8 mouse cellular contexts compared by ENCODE assay signal in genomic region chr2:119896553-119897089, GRCm38 (mm10). TPM values are rescaled to one million over a fixed set of nuclear protein-coding genes. Genes with fewer than 3 reads are reported as not detected.
A peak's percentile ranks its signal among the peaks of the same experiment; 100 is the strongest.
DNase-seq lines count a peak whose midpoint lies in the region; ATAC-seq lines count a peak whose summit lies in the region.

No protein-coding gene starts in this region.

- H3K27me3 ChIP-seq in kidney, embryonic 16.5 days (ENCODE audit: insufficient read depth, low read length): no peaks in the 10 kb centered on the region
- H3K27me3 ChIP-seq in embryonic facial prominence, embryonic 12.5 days: no peaks in the 10 kb centered on the region
- no peaks in the 10 kb centered on the region for H3K27me3 ChIP-seq in hindbrain, embryonic 15.5 days

- H3K4me1 ChIP-seq in kidney, embryonic 16.5 days (ENCODE audit: insufficient read depth, low read length): peaks cover 20% of the 10 kb centered on the region
- peaks cover 9% of the 10 kb centered on the region for H3K4me1 ChIP-seq in embryonic facial prominence, embryonic 12.5 days
- peaks cover 24% of the 10 kb centered on the region for H3K4me1 ChIP-seq in hindbrain, embryonic 15.5 days (replicated peaks)

- intact Hi-C loops in gastrocnemius, postnatal 36 days (cut with DNase I): no loop called here
- intact Hi-C loops in left cerebral cortex, postnatal 4 days (cut with DNase I): no loop called here

- no peaks in the 10 kb centered on the region for H3K36me3 ChIP-seq in kidney, embryonic 16.5 days (ENCODE audit: insufficient read depth, low read length)
- H3K36me3 ChIP-seq in embryonic facial prominence, embryonic 12.5 days: no peaks in the 10 kb centered on the region
- no peaks in the 10 kb centered on the region for H3K36me3 ChIP-seq in hindbrain, embryonic 15.5 days

- no peak for DNase-seq in kidney, adult 8-10 months
- DNase-seq in gastrocnemius, postnatal 36 days: no peak
- no peak for DNase-seq in left cerebral cortex, postnatal 4 days
- no peak for DNase-seq in cerebellum, adult 9-10 months

- H3K27ac ChIP-seq in kidney, embryonic 16.5 days (ENCODE audit: low read length): peak overlapping the region; percentile 94
- peak overlapping the region; percentile 84 for H3K27ac ChIP-seq in embryonic facial prominence, embryonic 12.5 days
- H3K27ac ChIP-seq in hindbrain, embryonic 15.5 days (replicated peaks): peak overlapping the region; percentile 91

- WGBS in kidney, embryonic 16.5 days: 17% methylated on average over 19 of the region's 19 CpGs
- 14% methylated on average over 19 of the region's 19 CpGs for WGBS in embryonic facial prominence, embryonic 12.5 days
- 15% methylated on average over 19 of the region's 19 CpGs for WGBS in hindbrain, embryonic 15.5 days

- H3K9me3 ChIP-seq in kidney, embryonic 16.5 days (ENCODE audit: low read length): no peaks in the 10 kb centered on the region
- no peaks in the 10 kb centered on the region for H3K9me3 ChIP-seq in embryonic facial prominence, embryonic 12.5 days
- H3K9me3 ChIP-seq in hindbrain, embryonic 15.5 days: no peaks in the 10 kb centered on the region

- ATAC-seq in kidney, embryonic 16.5 days (ENCODE audit: low FRiP score, low TSS enrichment): peak; percentile 78
- peak; percentile 61 for ATAC-seq in embryonic facial prominence, embryonic 12.5 days (ENCODE audit: insufficient number of reproducible peaks, insufficient read depth, low FRiP score, low TSS enrichment)
- peak; percentile 57 for ATAC-seq in hindbrain, embryonic 15.5 days (ENCODE audit: low FRiP score, low read depth)
- ATAC-seq in megakaryocyte progenitor cell, adult 5-6 weeks (replicated peaks; ENCODE audit: poor library complexity): peak; percentile 35

- H3K4me2 ChIP-seq in kidney, embryonic 16.5 days (replicated peaks; ENCODE audit: low read depth, low read length): peak overlapping the region; percentile 98
- H3K4me2 ChIP-seq in embryonic facial prominence, embryonic 12.5 days (replicated peaks): peak overlapping the region; percentile 79
- peak overlapping the region; percentile 91 for H3K4me2 ChIP-seq in hindbrain, embryonic 15.5 days

- H3K4me3 ChIP-seq in kidney, embryonic 16.5 days (ENCODE audit: low read length): peak overlapping the region; percentile 68
- peak overlapping the region; percentile 49 for H3K4me3 ChIP-seq in embryonic facial prominence, embryonic 12.5 days
- peak overlapping the region; percentile 49 for H3K4me3 ChIP-seq in hindbrain, embryonic 15.5 days

- H3K9ac ChIP-seq in kidney, embryonic 16.5 days (replicated peaks; ENCODE audit: low read length): peak overlapping the region; percentile 70
- H3K9ac ChIP-seq in embryonic facial prominence, embryonic 12.5 days: no peak overlapping the region
- peak overlapping the region; percentile 37 for H3K9ac ChIP-seq in hindbrain, embryonic 15.5 days

RNA-seq across cellular contexts. Expression of gene Mga, which starts 0.4 kb away (rescaled TPM):
- polyA plus RNA-seq in kidney, embryonic 16.5 days (2015; fragmentation: Nextera tagmentation; extraction: Ambion mirVana): 24.7 and 28.3 TPM in 2 replicates
- polyA plus RNA-seq in embryonic facial prominence, embryonic 12.5 days (2016; fragmentation: Nextera tagmentation; extraction: Ambion mirVana): 40.5 and 40.9 TPM in 2 replicates
- polyA plus RNA-seq in hindbrain, embryonic 15.5 days (2015; fragmentation: Nextera tagmentation; extraction: Ambion mirVana): 23.9 and 24.3 TPM in 2 replicates
- 60.7 and 96.3 TPM in 2 replicates for total RNA-seq in megakaryocyte progenitor cell, adult 5-6 weeks (2015)
- total RNA-seq in megakaryocyte progenitor cell, adult 5-6 weeks (2017): 39.4 and 64.1 TPM in 2 replicates
- 10 to 100 TPM; 21.7 to 34.1 TPM for total RNA-seq in gastrocnemius, postnatal 36 days (2021)
- 10 to 100 TPM; 74.8 to 75.1 TPM for total RNA-seq in left cerebral cortex, postnatal 4 days (2021)
